Mouse (Mus musculus): ENCODE measurements around the gene Zcchc14. TPM values are rescaled to one million over a fixed set of nuclear protein-coding genes. Genes with fewer than 3 reads are reported as not detected.
"Not testable (repeated sequence)": the region's sequence is repeated elsewhere in the genome, so short reads cannot be mapped to it uniquely, and the experiment has no call there.

The Zcchc14 gene
- polyA plus RNA-seq, 1 experiment, result 31.4 TPM

DNA sequence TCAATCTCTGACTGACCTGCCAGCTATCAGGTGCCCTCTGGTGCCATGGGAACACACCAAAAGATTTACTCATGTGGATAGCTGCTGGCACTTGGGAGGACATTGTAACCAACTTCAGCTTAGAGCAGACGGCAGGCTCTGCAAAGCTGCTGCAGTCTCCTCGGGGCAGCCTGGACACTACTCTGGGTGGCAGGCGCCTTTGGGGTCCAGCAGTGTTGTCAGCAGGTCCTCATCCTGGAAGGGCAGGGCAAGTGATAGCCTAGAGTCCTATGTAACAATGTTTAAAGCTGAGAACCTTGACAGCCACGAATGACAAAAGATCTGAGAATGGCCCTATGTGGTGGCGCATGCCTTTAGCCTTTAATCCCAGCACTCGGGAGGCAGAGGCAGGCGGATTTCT lies 54.5 kb downstream of the Zcchc14 start:
- TF ChIP-seq CTCF (conservative IDR thresholded peaks at IDR 0.05; ENCODE audit: insufficient read depth, insufficient read length, low read depth, low read length) (no peak), POLR2A (IDR thresholded peaks at IDR 0.05; ENCODE audit: low read depth, low read length) (no peak)
- no peak for DNase-seq
- Histone ChIP-seq H3K27ac (ENCODE audit: insufficient read depth, low read depth, low read length) (no peak overlapping the region), H3K4me3 (ENCODE audit: insufficient read depth, low read depth, low read length) (no peak overlapping the region), H3K27me3 (replicated peaks; ENCODE audit: control insufficient read depth, insufficient read depth, low read length) (no peaks in the 10 kb centered on the region), H3K36me3 (ENCODE audit: control insufficient read depth, insufficient read depth, low read length) (peaks cover 3% of the 10 kb centered on the region; the same call in 1 of the 2 replicates), H3K4me1 (ENCODE audit: control insufficient read depth, insufficient read depth, low read length) (no peaks in the 10 kb centered on the region)
- WGBS, result 91% methylated on average over 7 of the region's 7 CpGs

DNA sequence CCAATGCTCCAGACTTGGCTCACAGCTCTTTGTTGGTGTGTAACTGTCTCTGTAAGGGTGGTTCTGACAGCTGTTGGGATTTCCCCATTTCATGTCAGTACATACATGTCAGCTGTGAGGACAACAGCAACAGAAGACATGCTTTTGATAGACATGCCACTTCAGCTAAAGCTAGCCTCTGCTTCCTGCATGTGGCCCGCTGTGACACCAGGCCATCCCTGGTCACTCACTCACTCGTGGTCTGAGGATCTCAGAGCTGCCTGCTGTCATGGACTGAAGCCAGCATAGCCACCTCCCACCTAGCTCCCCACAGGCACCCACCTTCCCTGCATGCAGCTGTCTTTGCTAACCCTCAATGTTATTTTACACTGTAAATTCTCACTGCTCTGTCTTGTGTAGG lies 55.2 kb downstream of the Zcchc14 start:
- WGBS, result 41% methylated on average over 2 of the region's 2 CpGs
- not testable (repeated sequence) for DNase-seq; H3K36me3 ChIP-seq (ENCODE audit: control insufficient read depth, insufficient read depth, low read length)

DNA sequence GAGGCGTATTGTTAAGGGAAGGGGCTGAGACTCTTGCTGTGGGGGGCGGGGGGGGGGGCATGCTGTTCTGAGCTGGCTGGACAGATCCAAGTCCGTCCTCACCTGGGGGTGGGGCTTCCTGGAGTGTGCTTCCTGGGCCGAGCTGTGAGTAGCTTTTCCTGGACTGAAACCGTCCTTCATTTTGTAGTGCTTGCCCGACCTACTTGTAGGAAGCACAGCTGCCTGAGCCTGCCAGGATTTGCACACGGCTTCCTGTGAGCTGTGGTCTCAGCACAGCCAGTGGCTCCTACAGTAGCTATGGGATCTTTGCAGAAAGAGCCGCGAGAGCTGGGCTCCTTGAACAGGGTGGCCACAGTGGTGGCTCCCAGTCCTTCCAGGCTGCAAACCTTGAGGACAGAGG lies 58.7 kb downstream of the Zcchc14 start:
- TF ChIP-seq CTCF (conservative IDR thresholded peaks at IDR 0.05; ENCODE audit: insufficient read depth, insufficient read length, low read depth, low read length) (no peak), POLR2A (IDR thresholded peaks at IDR 0.05; ENCODE audit: low read depth, low read length) (no peak)
- H3K4me1 ChIP-seq (ENCODE audit: control insufficient read depth, insufficient read depth, low read length), result peaks cover 16% of the 10 kb centered on the region
- H3K4me3 ChIP-seq (ENCODE audit: insufficient read depth, low read depth, low read length), result no peak overlapping the region
- WGBS, result 45% methylated on average over 9 of the region's 9 CpGs
- H3K27ac ChIP-seq (ENCODE audit: insufficient read depth, low read depth, low read length), result no peak overlapping the region
- 0 out of 2 replicates have a peak, but pooled peaks cover 1% of the 10 kb centered on the region for H3K36me3 ChIP-seq (ENCODE audit: control insufficient read depth, insufficient read depth, low read length)
- H3K27me3 ChIP-seq (replicated peaks; ENCODE audit: control insufficient read depth, insufficient read depth, low read length), result no peaks in the 10 kb centered on the region
- peak; percentile 87 for DNase-seq

More for the DNA sequence above, 55.2 kb downstream of the Zcchc14 start:
- not testable (repeated sequence) for H3K27me3 ChIP-seq (replicated peaks; ENCODE audit: control insufficient read depth, insufficient read depth, low read length); H3K4me1 ChIP-seq (ENCODE audit: control insufficient read depth, insufficient read depth, low read length); H3K4me3 ChIP-seq (ENCODE audit: insufficient read depth, low read depth, low read length); H3K27ac ChIP-seq (ENCODE audit: insufficient read depth, low read depth, low read length)

DNA sequence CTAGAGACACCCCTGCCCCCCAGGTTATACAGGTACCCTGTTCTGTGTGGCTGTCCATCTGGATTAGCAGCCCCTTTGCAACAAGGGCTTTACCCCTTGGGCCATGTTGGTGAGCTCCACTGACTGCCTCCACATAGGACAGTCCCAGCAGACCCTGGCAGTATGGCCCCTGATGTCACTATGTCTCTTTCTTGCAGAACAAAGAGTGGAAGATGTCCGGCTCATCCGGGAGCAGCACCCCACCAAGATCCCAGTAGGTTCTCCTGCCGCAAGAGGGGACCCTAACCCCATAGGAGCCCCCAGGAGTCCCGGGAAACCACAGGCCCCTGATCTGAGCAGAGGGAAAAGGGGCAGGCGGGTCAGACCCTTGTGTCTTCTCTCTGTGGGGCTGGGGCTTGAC lies 59.4 kb downstream of the Zcchc14 start:
- Histone ChIP-seq H3K4me1 (ENCODE audit: control insufficient read depth, insufficient read depth, low read length) (peaks cover 16% of the 10 kb centered on the region), H3K27ac (ENCODE audit: insufficient read depth, low read depth, low read length) (no peak overlapping the region), H3K36me3 (ENCODE audit: control insufficient read depth, insufficient read depth, low read length) (0 out of 2 replicates have a peak, but pooled peaks cover 1% of the 10 kb centered on the region), H3K4me3 (ENCODE audit: insufficient read depth, low read depth, low read length) (no peak overlapping the region), H3K27me3 (replicated peaks; ENCODE audit: control insufficient read depth, insufficient read depth, low read length) (no peaks in the 10 kb centered on the region)
- 88% methylated on average over 5 of the region's 5 CpGs for WGBS
- no peak for DNase-seq
- TF ChIP-seq POLR2A (IDR thresholded peaks at IDR 0.05; ENCODE audit: low read depth, low read length) (no peak), CTCF (conservative IDR thresholded peaks at IDR 0.05; ENCODE audit: insufficient read depth, insufficient read length, low read depth, low read length) (no peak)

DNA sequence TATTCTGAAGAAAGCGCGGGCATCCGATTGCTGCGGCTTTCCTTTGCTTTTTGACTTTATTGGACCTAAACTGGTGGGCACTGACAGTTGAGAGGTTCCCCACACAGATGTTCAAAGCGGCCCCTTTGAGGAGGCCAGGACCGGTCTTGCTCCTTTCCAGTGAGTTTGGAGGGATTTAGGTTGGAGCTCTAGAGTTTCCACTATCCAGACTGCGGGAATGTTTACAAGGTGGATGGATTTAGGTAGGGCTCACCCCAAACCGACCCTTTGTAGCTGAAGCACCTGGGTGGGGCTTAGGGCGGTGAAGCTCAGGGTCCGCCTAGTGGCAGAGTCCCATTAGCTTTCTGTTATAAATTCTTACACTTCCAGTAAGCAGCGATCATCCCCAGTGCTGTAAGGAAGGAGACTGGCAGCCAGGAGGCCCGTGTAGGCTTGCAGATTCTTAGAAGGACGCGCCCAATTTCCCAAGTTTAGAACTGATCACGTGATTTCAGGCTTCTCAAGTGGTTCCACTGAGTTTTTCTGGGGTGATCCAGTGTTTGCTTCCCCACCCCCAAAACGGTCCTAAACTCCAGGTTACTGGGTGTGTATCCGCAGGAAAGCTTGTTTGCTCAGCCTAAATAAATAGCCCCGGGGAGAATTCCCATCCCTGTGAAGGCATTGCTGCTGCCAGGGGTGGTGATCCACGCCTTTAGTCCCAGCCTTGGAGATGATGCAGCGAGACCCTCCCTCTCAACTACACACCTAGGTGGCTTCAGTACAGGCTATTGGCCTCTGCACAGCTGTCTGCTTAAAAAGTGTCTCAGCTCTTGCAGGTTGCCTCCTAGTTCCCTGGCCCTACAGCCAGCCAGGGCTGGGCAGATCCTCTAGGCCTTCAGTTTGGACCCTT lies 61.3 kb downstream of the Zcchc14 start:
- Histone ChIP-seq H3K36me3 (ENCODE audit: control insufficient read depth, insufficient read depth, low read length) (no peaks in the 10 kb centered on the region), H3K27me3 (replicated peaks; ENCODE audit: control insufficient read depth, insufficient read depth, low read length) (no peaks in the 10 kb centered on the region), H3K4me3 (ENCODE audit: insufficient read depth, low read depth, low read length) (peak overlapping the region; percentile 88), H3K27ac (ENCODE audit: insufficient read depth, low read depth, low read length) (peak overlapping the region; percentile 75; the same call in 1 of the 2 replicates), H3K4me1 (ENCODE audit: control insufficient read depth, insufficient read depth, low read length) (peaks cover 16% of the 10 kb centered on the region)
- TF ChIP-seq CTCF (conservative IDR thresholded peaks at IDR 0.05; ENCODE audit: insufficient read depth, insufficient read length, low read depth, low read length) (peak; percentile 46), POLR2A (IDR thresholded peaks at IDR 0.05; ENCODE audit: low read depth, low read length) (no peak)
- WGBS, result 10% methylated on average over 20 of the region's 20 CpGs
- peak; percentile 66 for DNase-seq

DNA sequence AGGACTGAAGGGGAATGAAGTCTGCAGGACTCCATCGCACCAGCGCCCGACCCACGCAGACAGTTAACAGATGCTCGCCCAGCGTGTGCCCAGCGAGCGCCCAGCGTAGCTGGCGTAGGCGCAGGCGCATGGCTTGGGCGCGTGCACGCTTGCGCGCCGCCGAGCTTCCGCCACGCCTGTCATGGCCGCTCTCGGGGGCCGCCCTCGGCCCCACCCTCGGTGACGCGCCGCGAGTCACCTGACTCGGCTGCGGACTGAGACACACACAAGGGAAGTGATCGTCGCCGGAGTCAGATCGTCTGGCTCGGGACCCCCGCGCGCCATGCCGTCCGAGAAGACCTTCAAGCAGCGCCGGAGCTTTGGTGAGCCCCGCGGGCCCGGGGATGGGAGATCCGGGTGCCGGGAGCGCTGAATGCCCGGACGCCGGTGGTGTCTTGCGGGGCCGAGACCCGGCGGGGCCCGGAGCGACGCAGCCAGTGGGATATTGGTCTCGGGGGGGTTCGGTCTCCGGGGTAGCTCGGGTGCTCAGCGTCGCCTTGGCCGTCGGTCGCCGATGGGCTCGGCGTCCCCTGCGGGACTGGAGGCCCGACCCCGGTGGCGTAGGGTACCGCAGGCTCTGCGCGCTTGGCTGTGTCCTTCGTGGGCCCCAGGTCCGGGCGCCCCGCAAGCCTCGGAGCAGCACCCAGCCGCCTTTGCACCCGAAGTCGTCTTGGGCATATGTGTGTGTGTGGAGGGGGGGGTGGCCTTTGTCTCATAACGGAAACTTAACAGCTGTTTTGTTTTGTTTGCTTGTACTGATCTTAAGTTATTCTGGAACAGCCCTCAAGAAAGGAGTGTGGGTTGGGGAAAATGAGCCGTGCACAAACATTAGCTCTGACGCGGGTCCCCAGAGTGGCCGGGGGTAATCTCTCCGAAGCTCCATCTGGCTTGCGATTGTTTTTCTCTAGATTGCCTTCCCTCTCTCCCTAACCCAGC lies 62.2 kb downstream of the Zcchc14 start, which contains the start of gene Map1lc3b:
Gene Map1lc3b, plus strand, starts transcription at position 159 of the 975 bp plus-strand sequence.
- Histone ChIP-seq H3K27ac (ENCODE audit: insufficient read depth, low read depth, low read length) (peak within 1 kb of the TSS; percentile 75), H3K4me3 (ENCODE audit: insufficient read depth, low read depth, low read length) (peak within 1 kb of the TSS; percentile 88), H3K4me1 (ENCODE audit: control insufficient read depth, insufficient read depth, low read length) (peaks cover 16% of the 10 kb centered on the region), H3K36me3 (ENCODE audit: control insufficient read depth, insufficient read depth, low read length) (no peaks in the 10 kb centered on the region), H3K27me3 (replicated peaks; ENCODE audit: control insufficient read depth, insufficient read depth, low read length) (no peaks in the 10 kb centered on the region)
- TF ChIP-seq CTCF (conservative IDR thresholded peaks at IDR 0.05; ENCODE audit: insufficient read depth, insufficient read length, low read depth, low read length), result no peak
- no peak for TF ChIP-seq POLR2A (IDR thresholded peaks at IDR 0.05; ENCODE audit: low read depth, low read length)
- peak; percentile 96 for DNase-seq
- WGBS, result under 1% methylated on average over 94 of the region's 94 CpGs

Measured in kidney, adult 2 months (tissue).